ENCODE assay signal across 8 mouse cellular contexts in genomic region chr8:86252696-86253355, GRCm38 (mm10).
DNase-seq lines count a peak whose midpoint lies in the region.
"Had no signal": no experiment of that assay in that cellular context is flagged by ENCODE, and none has a peak within 500 bp of the region (broad histone marks: within the 10 kb centered on the region; RNA-seq: fewer than 3 reads in every experiment).

No protein-coding gene starts in this region.

- intact Hi-C loops in left cerebral cortex, postnatal 4 days (cut with DNase I): no loop called here

- peak; percentile 70 for DNase-seq in left cerebral cortex, postnatal 4 days
- no peak for DNase-seq in left cerebral cortex, adult 11 months (ENCODE audit: low spot score)
- DNase-seq in cerebellum, adult 11 months: peak; percentile 53
- peak; percentile 77 for DNase-seq in cerebellum, adult 9-10 months
- DNase-seq in lung, postnatal 14 days: peak; percentile 10
- no peak for DNase-seq in spleen, adult 12 weeks (ENCODE audit: low spot score)
- no peak for DNase-seq in kidney, postnatal 25 days
- DNase-seq: heart, postnatal 14 days had no signal

Comparison
In these comparisons a context has a peak if more than half of its experiments do, and no peak if none do; other contexts are left out.
1. DNase-seq: peak in left cerebral cortex, postnatal 4 days (single experiment), cerebellum, adult 11 months (single experiment), cerebellum, adult 9-10 months (single experiment) and lung, postnatal 14 days (single experiment); none in left cerebral cortex, adult 11 months (single experiment), spleen, adult 12 weeks (single experiment) and kidney, postnatal 25 days (0 of 2).